Mouse (Mus musculus): ENCODE measurements around the gene Tut1. TPM values are rescaled to one million over a fixed set of nuclear protein-coding genes. Genes with fewer than 3 reads are reported as not detected.
A peak's percentile ranks its signal among the peaks of the same experiment; 100 is the strongest.

Tut1 gene
- 10 to 100 TPM; 17.5 to 20.0 TPM for total RNA-seq (2021)

- intact Hi-C loops (cut with DNase I) = no loop called here
- peak; percentile 86 for DNase-seq
These were observed at the start of gene Tut1 for GRCm38 (mm10) chr19:8953135-8954039. Gene Tut1 (plus strand): TSS chr19:8953847.

- intact Hi-C loops (cut with DNase I) = no loop called here
- DNase-seq = no peak
These were observed 45.1 kb upstream of the Tut1 start for GRCm38 (mm10) chr19:8908531-8908930.

GRCm38 (mm10) chr19:8911810-8912209, 41.8 kb upstream of the Tut1 start:
- DNase-seq = no peak
- intact Hi-C loops (cut with DNase I) = no loop called here

GRCm38 (mm10) chr19:8914212-8914611, 39.4 kb upstream of the Tut1 start:
- no peak for DNase-seq
- intact Hi-C loops (cut with DNase I) = no loop called here

GRCm38 (mm10) chr19:8919000-8919399, 34.6 kb upstream of the Tut1 start:
- intact Hi-C loops (cut with DNase I) = no loop called here
- no peak for DNase-seq

- intact Hi-C loops (cut with DNase I) = no loop called here
- DNase-seq = no peak
These were observed 34.0 kb upstream of the Tut1 start for GRCm38 (mm10) chr19:8919684-8920072.

- DNase-seq = peak; percentile 94
- intact Hi-C loops (cut with DNase I) = no loop called here
These were observed 33.4 kb upstream of the Tut1 start, which contains the start of gene B3gat3 for GRCm38 (mm10) chr19:8920073-8920736. Gene B3gat3 (plus strand): TSS chr19:8920374.

GRCm38 (mm10) chr19:8920836-8921291, 32.8 kb upstream of the Tut1 start:
- DNase-seq = no peak
- intact Hi-C loops (cut with DNase I) = no loop called here

- no peak for DNase-seq
- intact Hi-C loops (cut with DNase I) = no loop called here
These were observed 31.9 kb upstream of the Tut1 start for GRCm38 (mm10) chr19:8921741-8922140.

- DNase-seq = no peak
- intact Hi-C loops (cut with DNase I) = no loop called here
These were observed 26.9 kb upstream of the Tut1 start for GRCm38 (mm10) chr19:8926766-8927165.

GRCm38 (mm10) chr19:8927891-8928525, 25.6 kb upstream of the Tut1 start:
- intact Hi-C loops (cut with DNase I) = no loop called here
- no peak for DNase-seq

- DNase-seq = peak; percentile 71
- intact Hi-C loops (cut with DNase I) = no loop called here
These were observed 24.9 kb upstream of the Tut1 start for GRCm38 (mm10) chr19:8928689-8929223.

- DNase-seq = peak; percentile 73
- intact Hi-C loops (cut with DNase I) = no loop called here
These were observed 24.2 kb upstream of the Tut1 start, which contains the start of the genes Rom1 and Eml3 for GRCm38 (mm10) chr19:8929224-8930088. Gene Rom1 (minus strand): TSS chr19:8929356. Gene Eml3 (plus strand): TSS chr19:8929552.

GRCm38 (mm10) chr19:8930117-8930516, 23.5 kb upstream of the Tut1 start:
- intact Hi-C loops (cut with DNase I) = no loop called here
- DNase-seq = no peak

GRCm38 (mm10) chr19:8930771-8931170, 22.9 kb upstream of the Tut1 start:
- intact Hi-C loops (cut with DNase I) = no loop called here
- no peak for DNase-seq

GRCm38 (mm10) chr19:8936736-8937135, 16.9 kb upstream of the Tut1 start:
- intact Hi-C loops (cut with DNase I) = no loop called here
- DNase-seq = no peak

GRCm38 (mm10) chr19:8940526-8941133, 13.0 kb upstream of the Tut1 start:
- no peak for DNase-seq
- intact Hi-C loops (cut with DNase I) = loop anchor here (10.0 kb wide), 1 partner anchor 106 kb away; the partner anchor contains the start of genes Bscl2 and Gng3

GRCm38 (mm10) chr19:8941136-8941514, 12.5 kb upstream of the Tut1 start:
- intact Hi-C loops (cut with DNase I) = loop anchor here (10.0 kb wide), 1 partner anchor 106 kb away; the partner anchor contains the start of genes Bscl2 and Gng3

GRCm38 (mm10) chr19:8941515-8942217, 12.0 kb upstream of the Tut1 start, which contains the start of gene Mta2:
Gene Mta2 (plus strand): TSS chr19:8941875.
- intact Hi-C loops (cut with DNase I) = loop anchor here (10.0 kb wide), 1 partner anchor 107 kb away; the partner anchor contains the start of genes Bscl2 and Gng3
- DNase-seq = peak; percentile 99

More at GRCm38 (mm10) chr19:8941136-8941514, 12.5 kb upstream of the Tut1 start:
- DNase-seq = no peak

Data from left cerebral cortex, postnatal 4 days (tissue).